Mouse (Mus musculus) left cerebral cortex, adult 2 months (tissue): ENCODE data around the gene Fgf9. TPM values are rescaled to one million over a fixed set of nuclear protein-coding genes. Genes with fewer than 3 reads are reported as not detected.
A peak's percentile ranks its signal among the peaks of the same experiment; 100 is the strongest.

ENCODE experiments used
- DNase-seq, 2 experiments: peaks; one replicate each; pipeline ENCODE4 v3.0.0; 2021 to 2022; ENCODE audit warnings: low spot score in 2 of 2, mixed read lengths in 1 of 2; ENCODE audit errors: extremely low spot score in 1 of 2
- H3K27ac ChIP-seq: fragments of 200-600 bp; 2 replicates; pipeline ENCODE4 v1.8.1; 2022
- H3K4me3 ChIP-seq: fragments of 200-600 bp; 2 replicates; pipeline ENCODE4 v1.8.1; 2022
- CTCF ChIP-seq: fragments of 200-600 bp; IDR thresholded peaks from 2 replicates; pipeline ENCODE4 v1.8.1; 2022; ENCODE audit warnings: antibody characterized with exemption, mild to moderate bottlenecking, moderate library complexity
- intact Hi-C: fragments of 180-260 bp; cut with DNase I; formaldehyde crosslinking; loops from one replicate; pipeline ENCODE4 v1.15.1; 2025
- long read RNA-seq, 2 experiments: library from polyadenylated mRNA; stranded (forward); transcript quantifications; one replicate each; pipeline ENCODE4 v2.0.0; 2021; ENCODE audit warnings: borderline mapping rate in 2 of 2
- total RNA-seq, 2 experiments: library from RNA; stranded (reverse); gene quantifications; 2 replicates each; pipeline ENCODE4 v1.2.3; 2021

The Fgf9 gene
- total RNA-seq = 10 to 100 TPM; 23.8 to 25.0 TPM
- long read RNA-seq, experiment 1, transcript Fgf9-201 (3 exons, 1,593 nt) = major isoform, 9 of 12 reads
- long read RNA-seq, experiment 1, partial matches to known transcripts = 0 of 12 reads
- long read RNA-seq, experiment 1, other reads (novel, unspliced or antisense) = 2 of 12 reads
- long read RNA-seq, experiment 2, transcript Fgf9-201 (3 exons, 1,593 nt) = major isoform, 11 of 15 reads
- long read RNA-seq, experiment 2, partial matches to known transcripts = 1 of 15 reads
- long read RNA-seq, experiment 2, other reads (novel, unspliced or antisense) = 1 of 15 reads

DNA sequence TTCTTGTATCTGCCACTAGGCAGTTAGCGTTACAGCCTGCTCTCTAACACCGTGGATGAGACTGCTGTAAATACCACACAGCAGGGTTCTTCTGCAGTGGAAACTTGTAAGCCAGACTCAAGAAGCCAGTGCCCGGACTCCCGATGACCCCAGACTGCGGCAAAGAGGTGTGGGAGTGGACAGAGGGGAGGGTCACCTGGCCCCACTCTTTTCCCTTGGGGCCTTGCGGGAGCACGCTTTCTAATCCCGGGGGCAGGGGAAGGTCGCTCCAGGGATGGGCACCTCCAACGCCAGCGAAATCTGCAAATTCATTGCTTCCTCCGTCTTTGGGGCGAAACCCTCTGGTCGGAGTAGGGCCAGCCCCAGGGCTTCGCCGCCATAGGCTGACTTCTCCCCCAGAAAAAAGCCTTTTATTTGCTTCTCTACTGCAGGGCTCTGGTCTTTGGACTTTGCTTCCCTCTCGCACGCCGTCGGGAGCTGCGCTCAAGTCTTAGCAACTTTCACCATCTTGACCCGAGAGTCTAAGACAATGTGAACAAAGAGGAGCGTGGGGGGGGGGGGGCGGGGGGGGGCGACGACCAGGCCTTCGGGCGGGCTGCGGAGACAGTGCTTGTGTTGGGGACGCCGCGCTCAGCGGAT, at the start of gene Fgf9:
Gene Fgf9, plus strand, starts transcription at position 67 of the 639 bp plus-strand sequence.
- H3K27ac ChIP-seq = no peak within 1 kb of the TSS
- no peak; the same call in 1 of the 2 replicates for TF ChIP-seq CTCF
- intact Hi-C loops = loop anchor here (10.0 kb wide), 1 partner anchor 276 kb away; the partner anchor contains the start of gene Sap18
- peak within 1 kb of the TSS; percentile 56 for H3K4me3 ChIP-seq
- DNase-seq = no peak

DNA sequence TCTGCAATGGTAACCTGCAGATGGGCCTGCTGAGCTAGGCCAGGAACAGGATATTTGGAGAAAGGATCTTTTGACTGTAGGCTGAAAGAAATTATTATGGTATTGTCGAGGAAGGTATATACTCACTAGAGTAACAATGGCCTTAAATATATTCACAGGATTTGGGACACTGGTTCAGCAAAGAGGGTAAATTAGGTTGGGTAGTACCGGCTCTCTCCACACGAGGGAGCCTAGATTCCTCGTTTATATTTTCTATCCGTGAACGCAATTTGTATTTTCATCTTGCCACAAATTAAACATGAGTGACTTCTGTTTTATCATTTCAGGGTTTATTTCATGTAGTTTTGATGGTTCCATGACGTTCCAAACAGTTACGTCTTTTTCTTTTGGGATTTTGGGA, 35.8 kb upstream of the Fgf9 start:
- intact Hi-C loops = loop anchor here (2.0 to 10.0 kb wide), 2 partner anchors 1050 to 1080 kb away; no protein-coding TSS in a partner anchor
- DNase-seq = peak; percentile 65 to 78
- TF ChIP-seq CTCF = peak; percentile 94
- H3K27ac ChIP-seq = no peak overlapping the region
- peak overlapping the region; percentile 31; the same call in 1 of the 2 replicates for H3K4me3 ChIP-seq

DNA sequence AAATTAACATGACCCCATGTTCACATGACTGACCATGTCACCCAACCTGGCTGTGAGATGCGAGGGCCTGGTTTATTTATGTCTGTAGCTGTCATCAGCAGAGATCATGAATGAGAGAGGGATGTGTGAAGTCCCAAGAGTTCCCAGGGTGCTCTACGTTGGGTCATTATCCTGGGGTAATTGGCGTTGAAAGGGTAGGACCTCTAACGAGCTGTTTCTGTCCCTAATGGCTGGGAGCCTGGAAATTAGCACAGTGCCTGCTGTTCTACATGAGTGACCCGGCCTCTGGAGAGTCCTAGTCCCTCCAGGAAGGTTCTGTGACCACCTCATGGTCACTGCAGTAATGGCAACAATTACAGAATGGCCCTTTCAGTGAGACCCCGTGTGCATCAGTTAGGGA, 34.2 kb upstream of the Fgf9 start:
- TF ChIP-seq CTCF = no peak
- Histone ChIP-seq H3K27ac (no peak overlapping the region), H3K4me3 (no peak overlapping the region)
- no peak for DNase-seq
- intact Hi-C loops = loop anchor here (10.0 kb wide), 1 partner anchor 1079 kb away; no protein-coding TSS in a partner anchor

DNA sequence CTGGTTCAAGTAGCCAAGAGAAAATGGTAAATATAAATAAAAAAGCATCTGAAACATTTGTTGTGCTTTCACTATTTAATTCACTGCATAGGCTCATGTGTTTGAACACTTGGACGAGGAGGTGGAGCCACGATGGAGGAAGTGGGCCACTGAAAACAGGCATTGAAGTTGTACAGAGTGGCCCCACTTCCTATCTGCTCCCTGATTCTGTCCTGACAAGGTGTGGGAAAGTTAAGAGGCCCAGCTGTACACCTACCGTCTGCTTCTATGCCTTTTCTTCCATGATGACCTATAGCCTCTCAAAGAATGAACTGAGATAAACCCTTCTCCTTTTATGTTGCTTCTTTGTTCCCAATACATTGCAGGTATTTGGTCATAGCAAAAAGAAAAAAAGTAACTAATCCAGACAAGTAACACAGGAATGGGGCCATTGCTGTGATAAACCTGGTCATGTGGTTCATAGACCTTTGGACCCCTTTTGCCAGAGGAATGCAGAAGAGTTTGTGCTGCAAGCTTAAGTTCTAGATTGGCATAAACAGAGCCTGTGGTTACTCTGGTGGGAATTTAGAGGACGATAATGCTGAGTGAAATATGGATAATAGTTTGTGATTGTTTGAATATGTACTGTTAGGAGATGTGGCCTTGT, 23.6 kb upstream of the Fgf9 start:
- no peak for TF ChIP-seq CTCF
- no peak for DNase-seq
- no peak overlapping the region for H3K27ac ChIP-seq
- H3K4me3 ChIP-seq = no peak overlapping the region
- intact Hi-C loops = no loop called here

DNA sequence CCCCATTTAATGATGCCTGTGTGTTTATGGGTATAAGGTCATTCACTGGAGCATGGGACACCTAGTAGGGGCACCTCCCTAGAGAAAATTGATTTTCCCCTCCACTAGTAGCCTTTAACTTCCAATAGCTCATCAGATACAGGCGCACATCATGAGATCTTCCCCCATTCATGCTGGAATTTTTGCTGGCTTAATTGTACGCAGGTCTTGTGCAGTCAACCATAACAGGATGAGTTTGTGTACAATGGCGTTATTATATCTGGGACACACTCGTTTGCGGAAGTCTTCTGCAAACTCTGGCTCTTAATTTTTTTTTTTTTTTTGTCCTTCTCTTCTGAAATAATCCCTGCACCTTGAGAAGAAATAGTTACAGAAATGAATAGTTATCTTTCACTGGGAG, 19.7 kb upstream of the Fgf9 start:
- TF ChIP-seq CTCF = no peak
- DNase-seq = no peak
- H3K4me3 ChIP-seq = no peak overlapping the region
- no peak overlapping the region for H3K27ac ChIP-seq
- intact Hi-C loops = no loop called here

- no peak for DNase-seq
- no peak for TF ChIP-seq CTCF
- intact Hi-C loops = no loop called here
- H3K27ac ChIP-seq = no peak overlapping the region
- no peak overlapping the region for H3K4me3 ChIP-seq
Observed at GRCm38 (mm10) chr14:58067586-58067985, 2.8 kb upstream of the Fgf9 start.

- DNase-seq = no peak
- Histone ChIP-seq H3K27ac (no peak overlapping the region), H3K4me3 (no peak overlapping the region)
- TF ChIP-seq CTCF = no peak
- intact Hi-C loops = no loop called here
Observed at GRCm38 (mm10) chr14:58068641-58069040, 1.7 kb upstream of the Fgf9 start.

- Histone ChIP-seq H3K4me3 (peak overlapping the region; percentile 56), H3K27ac (no peak overlapping the region)
- intact Hi-C loops = loop anchor here (10.0 kb wide), 1 partner anchor 275 kb away; the partner anchor contains the start of gene Sap18
- TF ChIP-seq CTCF = no peak
- DNase-seq = no peak
Observed at GRCm38 (mm10) chr14:58069927-58070326, 420 bp upstream of the Fgf9 start.

- intact Hi-C loops = loop anchor here (10.0 kb wide), 1 partner anchor 276 kb away; the partner anchor contains the start of gene Sap18
- TF ChIP-seq CTCF = no peak
- peak overlapping the region; percentile 56 for H3K4me3 ChIP-seq
- no peak overlapping the region for H3K27ac ChIP-seq
- DNase-seq = peak; percentile 37 to 42
Observed at GRCm38 (mm10) chr14:58071120-58071641, 834 bp downstream of the Fgf9 start.

GRCm38 (mm10) chr14:58071830-58072770, 1.8 kb downstream of the Fgf9 start:
- no peak for TF ChIP-seq CTCF
- Histone ChIP-seq H3K27ac (peak overlapping the region; percentile 66; the same call in 1 of the 2 replicates), H3K4me3 (peak overlapping the region; percentile 68)
- intact Hi-C loops = loop anchor here (10.0 kb wide), 1 partner anchor 277 kb away; the partner anchor contains the start of gene Sap18
- peak; percentile 81 to 82 for DNase-seq
